Mouse (Mus musculus): ENCODE data around the gene Cdh23.
A peak's percentile ranks its signal among the peaks of the same experiment; 100 is the strongest.

Cdh23 gene

GRCm38 (mm10) chr10:60363426-60363825 is 332.9 kb downstream of the Cdh23 start:
- DNase-seq (ENCODE audit: low spot score) = no peak

- DNase-seq (ENCODE audit: low spot score) = no peak
Measured at GRCm38 (mm10) chr10:60362310-60362628, 334.0 kb downstream of the Cdh23 start.

GRCm38 (mm10) chr10:60361615-60362309 is 334.5 kb downstream of the Cdh23 start:
- DNase-seq (ENCODE audit: low spot score) = no peak

- no peak for DNase-seq (ENCODE audit: low spot score)
Measured at GRCm38 (mm10) chr10:60358776-60359175, 337.5 kb downstream of the Cdh23 start.

- DNase-seq (ENCODE audit: low spot score) = no peak
Measured at GRCm38 (mm10) chr10:60357901-60358300, 338.4 kb downstream of the Cdh23 start.

- DNase-seq (ENCODE audit: low spot score) = no peak
Measured at GRCm38 (mm10) chr10:60357441-60357840, 338.8 kb downstream of the Cdh23 start.

GRCm38 (mm10) chr10:60354881-60355677 is 341.2 kb downstream of the Cdh23 start:
- no peak for DNase-seq (ENCODE audit: low spot score)

GRCm38 (mm10) chr10:60354003-60354325 is 342.3 kb downstream of the Cdh23 start:
- no peak for DNase-seq (ENCODE audit: low spot score)

- no peak for DNase-seq (ENCODE audit: low spot score)
Measured at GRCm38 (mm10) chr10:60353241-60354002, 342.9 kb downstream of the Cdh23 start.

- no peak for DNase-seq (ENCODE audit: low spot score)
Measured at GRCm38 (mm10) chr10:60351761-60352455, 344.4 kb downstream of the Cdh23 start.

GRCm38 (mm10) chr10:60351248-60351647 is 345.0 kb downstream of the Cdh23 start:
- DNase-seq (ENCODE audit: low spot score) = no peak

GRCm38 (mm10) chr10:60350805-60351167 is 345.5 kb downstream of the Cdh23 start:
- DNase-seq (ENCODE audit: low spot score) = peak; percentile 90

- DNase-seq (ENCODE audit: low spot score) = no peak
Measured at GRCm38 (mm10) chr10:60350077-60350804, 346.0 kb downstream of the Cdh23 start.

GRCm38 (mm10) chr10:60349644-60350043 is 346.6 kb downstream of the Cdh23 start:
- no peak for DNase-seq (ENCODE audit: low spot score)

- peak; percentile 41 for DNase-seq (ENCODE audit: low spot score)
Measured at GRCm38 (mm10) chr10:60349056-60349455, 347.2 kb downstream of the Cdh23 start.

GRCm38 (mm10) chr10:60347768-60348610 is 348.3 kb downstream of the Cdh23 start:
- no peak for DNase-seq (ENCODE audit: low spot score)

- peak; percentile 80 for DNase-seq (ENCODE audit: low spot score)
Measured at GRCm38 (mm10) chr10:60346701-60347405, 349.4 kb downstream of the Cdh23 start, which contains the start of gene Vsir. Gene Vsir, plus strand, starts transcription at chr10:60346851.

GRCm38 (mm10) chr10:60346056-60346455 is 350.2 kb downstream of the Cdh23 start:
- DNase-seq (ENCODE audit: low spot score) = no peak

- no peak for DNase-seq (ENCODE audit: low spot score)
Measured at GRCm38 (mm10) chr10:60344111-60344510, 352.2 kb downstream of the Cdh23 start.

GRCm38 (mm10) chr10:60341528-60341927 is 354.8 kb downstream of the Cdh23 start:
- no peak for DNase-seq (ENCODE audit: low spot score)
